Mouse (Mus musculus) olfactory bulb, adult 2 months (tissue): ENCODE measurements around the gene Taf15. TPM values are rescaled to one million over a fixed set of nuclear protein-coding genes. Genes with fewer than 3 reads are reported as not detected.

Experiments used
- H3K27ac ChIP-seq: fragments of 200-500 bp; 2 replicates; pipeline ENCODE4 v1.5.1; 2012; ENCODE audit warnings: low read depth, low read length; ENCODE audit not compliant: insufficient read depth
- H3K4me1 ChIP-seq: fragments of 200-500 bp; 2 replicates; pipeline ENCODE4 v1.6.1; 2012; ENCODE audit warnings: low read length; ENCODE audit not compliant: control insufficient read depth, insufficient read depth
- H3K4me3 ChIP-seq: fragments of 200-500 bp; 2 replicates; pipeline ENCODE4 v1.5.1; 2012; ENCODE audit warnings: mild to moderate bottlenecking, low read depth, low read length, moderate library complexity; ENCODE audit not compliant: insufficient read depth
- CTCF ChIP-seq: fragments of 200-500 bp; IDR thresholded peaks from 2 replicates; pipeline ENCODE4 v1.5.1; 2012; ENCODE audit warnings: low read depth, mild to moderate bottlenecking, low read length, moderate library complexity; ENCODE audit not compliant: insufficient read depth
- POLR2A ChIP-seq: fragments of 200-500 bp; IDR thresholded peaks from 2 replicates; pipeline ENCODE4 v1.6.1; 2012; ENCODE audit warnings: mild to moderate bottlenecking, low read depth, low read length, moderate library complexity; ENCODE audit not compliant: insufficient read depth
- WGBS: fragments of 180-500 bp; shearing (Covaris S2); methylation state at CpG from one replicate; pipeline ENCODE4 v1.1.7; 2018; 5-methylcytosine and 5-hydroxymethylcytosine counted together
- polyA plus RNA-seq: library from polyadenylated mRNA; stranded (reverse); fragments of >200 nt; gene quantifications from 2 replicates; pipeline ENCODE4 v1.2.4, GENCODE M21; 2012; ENCODE audit warnings: low replicate concordance; ENCODE audit not compliant: missing spikeins, insufficient read depth, insufficient read length

Taf15 gene
- polyA plus RNA-seq, 1 experiment, result not detected

DNA sequence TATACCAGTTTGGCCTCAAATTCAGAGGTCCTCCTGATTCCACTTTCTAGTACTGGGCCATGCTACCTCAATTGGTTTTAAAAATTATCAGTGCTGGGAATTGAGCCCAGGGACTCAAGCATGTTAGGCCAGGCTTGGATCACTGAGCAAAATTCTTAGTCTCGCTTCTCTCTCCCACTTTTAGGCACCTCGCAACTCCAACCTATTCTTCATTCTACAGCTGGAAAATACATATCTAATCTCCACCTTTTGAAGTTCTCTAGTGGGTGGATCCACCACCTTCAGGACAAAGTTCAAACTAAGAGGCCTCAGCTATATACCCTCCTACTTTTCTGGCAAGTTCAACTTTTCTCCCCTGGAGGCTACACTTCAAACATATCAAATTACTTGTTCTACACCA lies 1.1 kb upstream of the Taf15 start:
- Histone ChIP-seq H3K4me1 (0 out of 2 replicates have a peak, but pooled peaks cover 3% of the 10 kb centered on the region), H3K4me3 (no peak overlapping the region; the same call in 1 of the 2 replicates), H3K27ac (no peak overlapping the region)
- no peak for TF ChIP-seq POLR2A
- 98% methylated on average over 2 of the region's 2 CpGs for WGBS

DNA sequence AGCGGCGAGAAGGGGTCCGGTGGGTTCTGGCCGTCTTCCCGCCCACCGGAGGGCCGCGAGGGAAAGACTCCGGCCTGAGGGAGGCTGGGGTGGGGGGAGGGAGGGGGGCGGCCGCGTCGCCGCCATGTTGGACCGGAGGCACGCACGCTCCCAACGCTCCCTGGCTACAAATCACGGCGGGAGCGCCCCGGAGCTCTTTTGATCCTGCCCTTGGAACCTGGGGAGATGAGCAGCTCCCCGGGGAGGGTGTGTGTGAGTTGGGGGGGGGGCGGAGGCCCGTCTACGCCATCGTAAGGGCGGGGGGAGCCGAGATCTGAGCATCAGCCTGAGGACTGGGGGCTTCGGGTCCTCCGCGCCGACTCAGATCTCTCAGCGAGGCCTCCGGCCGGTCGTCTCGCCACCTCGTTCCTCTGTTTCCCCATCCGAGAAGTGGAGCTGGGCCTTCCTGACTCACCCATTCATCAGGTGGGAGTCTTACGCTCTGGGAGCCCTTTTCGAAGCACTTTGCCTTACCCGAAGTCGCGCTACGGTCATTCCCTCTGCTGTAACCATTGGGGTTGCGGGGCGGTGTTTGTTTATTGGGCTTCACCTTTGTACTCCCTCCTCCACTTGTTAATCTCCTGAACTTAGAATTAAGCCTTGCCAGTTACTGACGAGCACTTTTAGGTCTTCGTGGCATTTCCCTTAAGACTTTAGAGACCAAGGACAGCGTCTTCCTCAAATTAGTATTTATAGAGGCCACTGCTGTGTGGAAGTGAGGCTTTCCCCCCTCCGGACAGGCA lies 540 bp downstream of the Taf15 start:
- no peak for TF ChIP-seq POLR2A
- TF ChIP-seq CTCF, result no peak
- Histone ChIP-seq H3K4me1 (0 out of 2 replicates have a peak, but pooled peaks cover 3% of the 10 kb centered on the region), H3K27ac (peak overlapping the region; percentile 90), H3K4me3 (peak overlapping the region; percentile 71)
- 1% methylated on average over 51 of the region's 52 CpGs for WGBS

DNA sequence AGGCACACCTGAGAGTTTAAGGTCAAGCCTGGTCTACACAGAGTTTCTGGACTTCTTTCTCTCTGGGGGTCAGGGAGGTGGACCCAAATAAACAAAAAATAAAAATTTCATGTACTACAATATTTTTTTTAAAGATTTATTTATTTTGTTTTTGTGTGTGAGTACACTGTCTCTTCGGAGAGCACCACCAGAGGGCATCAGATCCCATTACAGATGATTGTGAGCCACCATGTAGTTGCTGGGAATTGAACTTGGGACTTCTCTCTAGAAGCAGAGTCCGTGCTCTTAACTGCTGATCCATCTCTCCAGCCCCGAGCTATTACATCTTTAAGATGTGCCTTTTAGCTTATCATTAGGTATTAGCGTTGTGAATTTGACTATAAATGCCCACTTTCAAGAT lies 18.6 kb downstream of the Taf15 start:
- H3K27ac ChIP-seq, result no peak overlapping the region
- no peak for TF ChIP-seq CTCF
- no peak for TF ChIP-seq POLR2A
- 90% methylated on average over 4 of the region's 4 CpGs for WGBS
- H3K4me1 ChIP-seq, result no peaks in the 10 kb centered on the region
- H3K4me3 ChIP-seq, result no peak overlapping the region

DNA sequence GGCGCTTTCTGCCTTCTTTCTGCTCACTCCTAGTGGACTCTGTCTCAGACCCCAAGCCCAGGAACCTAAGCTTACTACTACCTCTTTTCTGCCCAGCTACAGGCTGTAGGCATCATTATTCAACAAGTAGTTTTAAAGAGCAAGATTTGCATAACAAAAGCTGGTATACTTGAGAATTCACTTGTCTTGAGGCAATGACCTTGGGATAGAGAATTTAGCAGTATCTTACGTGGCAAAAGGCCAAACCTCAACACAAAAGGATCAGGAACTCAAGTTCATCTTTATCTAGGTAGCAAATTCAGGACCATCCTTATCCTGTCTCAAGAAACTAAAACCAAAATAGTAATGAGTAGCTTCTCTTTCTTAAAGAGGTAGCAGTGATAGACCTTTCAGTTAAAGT lies 22.7 kb downstream of the Taf15 start:
- TF ChIP-seq POLR2A, result no peak
- no peak for TF ChIP-seq CTCF
- H3K27ac ChIP-seq, result no peak overlapping the region
- H3K4me1 ChIP-seq, result no peaks in the 10 kb centered on the region
- 67% methylated on average over 2 of the region's 2 CpGs for WGBS
- H3K4me3 ChIP-seq, result no peak overlapping the region

DNA sequence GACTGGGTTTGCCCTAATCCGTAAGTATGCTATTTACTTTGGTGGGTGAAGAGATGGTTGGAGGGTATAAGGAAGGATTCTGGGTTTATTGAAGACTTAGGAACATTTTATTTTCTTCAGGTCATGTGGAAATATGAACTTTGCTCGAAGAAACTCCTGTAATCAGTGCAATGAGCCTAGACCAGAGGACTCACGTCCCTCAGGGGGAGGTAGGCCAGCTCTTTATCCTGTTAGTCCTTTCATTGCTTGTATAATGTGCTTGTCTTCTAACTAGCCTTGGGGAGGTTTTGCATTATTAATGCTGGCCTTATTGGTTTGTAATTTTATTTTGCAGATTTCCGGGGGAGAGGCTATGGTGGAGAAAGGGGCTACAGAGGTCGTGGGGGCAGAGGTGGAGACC lies 31.4 kb downstream of the Taf15 start:
- H3K4me3 ChIP-seq, result no peak overlapping the region
- H3K27ac ChIP-seq, result no peak overlapping the region
- H3K4me1 ChIP-seq, result no peaks in the 10 kb centered on the region
- WGBS, result 90% methylated on average over 5 of the region's 5 CpGs
- TF ChIP-seq POLR2A, result no peak
- no peak for TF ChIP-seq CTCF

DNA sequence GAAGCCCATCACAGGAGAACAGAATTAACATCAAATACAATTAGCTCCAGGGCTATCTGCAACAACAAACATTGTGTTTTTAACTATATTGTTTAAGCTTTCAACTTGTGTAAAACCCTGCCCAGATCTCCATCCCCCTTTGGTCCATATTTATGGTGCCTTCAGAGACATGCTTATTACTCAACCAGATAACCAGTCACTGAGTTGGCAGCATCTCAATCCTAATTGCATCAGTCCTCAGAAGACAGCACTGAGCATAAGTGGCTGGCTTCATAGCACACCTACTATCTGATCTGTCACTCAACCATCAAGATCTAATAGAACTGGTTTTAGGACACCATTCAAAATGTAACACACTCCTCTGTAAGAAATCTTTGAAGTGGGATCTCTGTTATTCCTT lies 36.6 kb downstream of the Taf15 start:
- H3K4me3 ChIP-seq, result no peak overlapping the region
- no peak overlapping the region for H3K27ac ChIP-seq
- TF ChIP-seq POLR2A, result no peak
- H3K4me1 ChIP-seq, result no peaks in the 10 kb centered on the region

DNA sequence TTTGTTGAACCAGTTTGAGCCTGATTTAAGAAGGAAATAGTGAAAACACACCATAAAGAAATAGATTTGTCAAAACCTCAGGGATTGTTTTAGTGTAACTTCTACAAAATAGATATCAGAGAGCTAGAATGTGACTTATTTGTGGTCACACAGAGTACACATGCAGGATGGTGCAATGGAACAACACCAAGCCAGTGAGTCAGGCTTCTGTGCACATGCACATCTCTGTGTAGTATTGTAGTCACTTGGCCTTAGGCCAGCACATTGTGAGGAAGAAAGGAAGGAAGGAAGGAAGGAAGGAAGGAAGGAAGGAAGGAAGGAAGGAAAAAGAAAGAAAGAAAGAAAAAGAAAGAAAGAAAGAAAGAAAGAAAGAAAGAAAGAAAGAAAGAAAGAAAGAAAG lies 44.3 kb downstream of the Taf15 start:
- no peak overlapping the region for H3K27ac ChIP-seq
- H3K4me1 ChIP-seq, result no peaks in the 10 kb centered on the region
- H3K4me3 ChIP-seq, result no peak overlapping the region
- TF ChIP-seq CTCF (no peak), POLR2A (no peak)

DNA sequence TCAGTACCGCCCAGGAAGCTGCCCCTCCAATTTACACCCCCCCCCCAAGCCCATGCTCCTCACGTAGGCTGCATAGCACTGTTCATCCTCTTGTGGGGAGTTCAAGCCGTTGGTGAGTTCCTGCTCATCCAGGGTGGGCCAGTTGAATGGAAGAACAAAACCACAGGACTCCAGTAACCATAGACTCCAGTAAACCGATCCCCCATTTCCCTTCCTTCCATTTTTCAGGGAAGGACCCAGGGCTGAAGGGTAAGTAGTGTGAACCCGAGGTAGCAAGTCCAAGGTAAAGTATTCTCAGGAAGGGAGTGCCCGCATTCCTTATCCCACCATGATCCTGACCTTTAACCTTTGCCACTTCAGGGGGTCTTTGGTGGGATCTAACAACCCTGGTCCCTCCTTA lies 45.5 kb downstream of the Taf15 start:
- 77% methylated on average over 6 of the region's 6 CpGs for WGBS
- Histone ChIP-seq H3K27ac (no peak overlapping the region), H3K4me1 (no peaks in the 10 kb centered on the region), H3K4me3 (no peak overlapping the region)
- TF ChIP-seq CTCF (no peak), POLR2A (no peak)

DNA sequence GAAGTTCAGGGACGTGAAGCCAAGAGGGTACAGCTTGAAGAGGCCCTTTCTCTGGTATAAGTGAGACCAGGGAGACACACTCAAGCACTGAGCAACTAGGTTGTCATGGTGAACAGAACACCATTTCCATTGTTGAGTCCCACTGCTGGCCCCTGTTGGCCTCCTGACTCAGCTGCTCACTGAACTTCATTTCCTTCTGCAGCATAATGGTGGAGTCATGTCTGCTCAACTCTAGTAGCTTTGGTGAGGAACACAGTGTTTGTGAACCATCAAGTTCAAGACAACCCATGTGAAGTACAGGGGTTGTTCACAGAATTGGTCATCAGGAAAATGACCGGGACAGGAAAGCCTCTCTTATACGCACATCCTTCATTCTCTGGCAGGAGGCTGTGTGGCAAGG lies 49.2 kb downstream of the Taf15 start, which contains the start of gene Heatr9:
Gene Heatr9 (minus strand): TSS at position 101 of the 400 bp plus-strand sequence.
- Histone ChIP-seq H3K4me3 (no peak within 1 kb of the TSS), H3K27ac (no peak within 1 kb of the TSS), H3K4me1 (no peaks in the 10 kb centered on the region)
- 89% methylated on average over 3 of the region's 3 CpGs for WGBS
- no peak for TF ChIP-seq CTCF
- no peak for TF ChIP-seq POLR2A

DNA sequence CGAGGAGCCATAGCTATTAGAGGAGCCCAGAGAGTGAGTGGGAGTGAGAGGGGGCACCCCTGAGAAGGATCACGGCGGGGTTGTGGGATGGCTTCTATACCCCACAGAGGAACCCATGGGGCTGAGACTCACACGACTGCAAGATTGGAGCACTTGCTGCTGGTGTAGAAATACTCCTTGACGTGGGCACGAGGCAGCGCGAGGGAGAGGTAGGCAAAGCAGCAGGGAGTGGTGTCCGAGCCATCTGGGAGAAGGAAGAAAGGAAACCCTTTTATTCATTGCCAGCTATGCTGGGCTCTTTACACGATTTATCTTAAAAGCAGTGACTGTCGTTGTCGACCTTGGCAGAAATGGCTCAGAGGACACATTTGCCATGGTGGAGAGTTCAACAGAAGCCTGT lies 56.1 kb downstream of the Taf15 start:
- TF ChIP-seq CTCF, result no peak
- TF ChIP-seq POLR2A, result no peak
- 68% methylated on average over 12 of the region's 12 CpGs for WGBS

More for the DNA sequence above, 56.1 kb downstream of the Taf15 start:
- no peak overlapping the region for H3K4me3 ChIP-seq
- peaks cover 3% of the 10 kb centered on the region; the same call in 1 of the 2 replicates for H3K4me1 ChIP-seq
- H3K27ac ChIP-seq, result no peak overlapping the region
